Mouse (Mus musculus) left cerebral cortex, adult 2 months (tissue): ENCODE data around the gene Syn3. TPM values are rescaled to one million over a fixed set of nuclear protein-coding genes. Genes with fewer than 3 reads are reported as not detected.

Source experiments
- DNase-seq, 2 experiments: peaks; one replicate each; pipeline ENCODE4 v3.0.0; 2021 to 2022; ENCODE audit warnings: low spot score in 2 of 2, mixed read lengths in 1 of 2; ENCODE audit errors: extremely low spot score in 1 of 2
- H3K27ac ChIP-seq: fragments of 200-600 bp; 2 replicates; pipeline ENCODE4 v1.8.1; 2022
- H3K4me3 ChIP-seq: fragments of 200-600 bp; 2 replicates; pipeline ENCODE4 v1.8.1; 2022
- CTCF ChIP-seq: fragments of 200-600 bp; IDR thresholded peaks from 2 replicates; pipeline ENCODE4 v1.8.1; 2022; ENCODE audit warnings: antibody characterized with exemption, mild to moderate bottlenecking, moderate library complexity
- intact Hi-C: fragments of 180-260 bp; cut with DNase I; formaldehyde crosslinking; loops from one replicate; pipeline ENCODE4 v1.15.1; 2025
- total RNA-seq, 2 experiments: library from RNA; stranded (reverse); gene quantifications; 2 replicates each; pipeline ENCODE4 v1.2.3; 2021

Syn3 gene
- total RNA-seq, 2 experiments from 2014 or later = 29.9 to 30.8 TPM

DNA sequence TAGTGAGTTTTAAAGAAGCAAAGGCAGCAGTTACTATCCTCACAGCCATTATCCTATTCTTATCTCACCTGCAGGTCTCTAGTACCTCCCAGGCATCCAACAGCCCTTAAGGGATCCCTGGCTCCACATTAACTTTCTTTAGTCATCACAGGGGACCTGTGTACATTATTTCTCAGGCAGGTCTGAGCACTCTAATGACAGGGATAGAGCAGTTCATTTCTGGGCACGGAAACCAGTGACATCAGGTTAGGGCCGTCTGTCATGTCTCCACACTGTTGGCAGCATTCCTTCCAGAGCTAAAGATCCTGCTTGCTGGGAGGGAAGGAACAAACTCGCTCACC, 477.3 kb downstream of the Syn3 start:
- TF ChIP-seq CTCF = no peak
- Histone ChIP-seq H3K4me3 (peak overlapping the region; percentile 93; the same call in 1 of the 2 replicates), H3K27ac (peak overlapping the region; percentile 33; the same call in 1 of the 2 replicates)
- DNase-seq = no peak
- intact Hi-C loops = loop anchor here (2.0 to 5.0 kb wide), 2 partner anchors 59 to 441 kb away; no protein-coding TSS in a partner anchor

DNA sequence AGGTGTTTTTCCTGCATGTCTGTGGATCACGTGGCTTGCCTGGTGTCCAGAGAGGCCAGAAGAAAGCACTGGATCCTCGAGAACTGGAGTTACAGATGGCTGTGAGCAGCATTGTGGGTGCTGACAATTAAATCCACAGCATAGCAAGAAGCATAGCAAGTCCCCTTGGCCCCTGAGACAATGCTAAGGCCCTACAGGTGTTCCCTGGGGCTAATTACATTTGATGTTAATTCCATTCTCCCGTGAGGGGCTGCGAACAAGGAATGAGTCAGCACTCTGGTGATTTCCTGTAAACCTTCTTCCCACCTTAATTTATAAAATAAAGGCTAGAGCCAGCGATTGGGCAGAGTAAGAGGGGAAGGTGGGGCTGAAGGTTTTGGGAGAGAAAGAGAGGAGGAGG, 479.9 kb downstream of the Syn3 start:
- no peak for DNase-seq
- intact Hi-C loops = no loop called here
- Histone ChIP-seq H3K4me3 (no peak overlapping the region), H3K27ac (no peak overlapping the region)
- TF ChIP-seq CTCF = no peak

GRCm38 (mm10) chr10:86017781-86018180, 480.9 kb downstream of the Syn3 start:
- Histone ChIP-seq H3K4me3 (no peak overlapping the region), H3K27ac (no peak overlapping the region)
- no peak for TF ChIP-seq CTCF
- intact Hi-C loops = no loop called here
- no peak for DNase-seq

GRCm38 (mm10) chr10:86011781-86012180, 486.9 kb downstream of the Syn3 start, which contains the start of gene Bpifc:
Gene Bpifc, minus strand, starts transcription at chr10:86011895.
- TF ChIP-seq CTCF = no peak
- no peak within 1 kb of the TSS for H3K27ac ChIP-seq
- no peak for DNase-seq
- intact Hi-C loops = loop anchor here (5.0 kb wide), 1 partner anchor 39 kb away; no protein-coding TSS in a partner anchor
- no peak within 1 kb of the TSS for H3K4me3 ChIP-seq

- Histone ChIP-seq H3K4me3 (no peak overlapping the region), H3K27ac (no peak overlapping the region)
- no peak for DNase-seq
- intact Hi-C loops = loop anchor here (5.0 kb wide), 1 partner anchor 39 kb away; no protein-coding TSS in a partner anchor
- no peak for TF ChIP-seq CTCF
Measured at GRCm38 (mm10) chr10:86011172-86011571, 487.5 kb downstream of the Syn3 start.

DNA sequence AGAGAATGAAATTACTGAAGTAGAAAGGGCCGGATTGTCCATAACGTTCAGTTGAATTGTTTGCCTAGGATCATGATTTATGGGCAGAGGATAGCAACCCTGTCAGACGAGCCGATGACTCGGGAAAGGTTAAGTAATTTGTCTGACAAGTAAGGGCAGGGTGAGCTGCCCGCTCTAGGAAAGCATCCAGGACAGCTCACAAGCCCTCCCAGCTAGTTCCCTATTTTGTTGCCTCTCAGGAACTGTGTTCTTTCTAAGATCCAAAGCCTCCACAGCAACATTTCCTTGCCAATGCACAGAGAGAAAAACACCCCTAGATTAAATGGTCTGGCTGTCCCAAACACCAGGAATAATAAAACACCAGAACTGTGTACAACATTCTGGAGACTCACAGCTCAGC, 488.1 kb downstream of the Syn3 start:
- Histone ChIP-seq H3K4me3 (no peak overlapping the region), H3K27ac (no peak overlapping the region)
- DNase-seq = no peak
- TF ChIP-seq CTCF = no peak
- intact Hi-C loops = loop anchor here (5.0 kb wide), 1 partner anchor 38 kb away; no protein-coding TSS in a partner anchor

DNA sequence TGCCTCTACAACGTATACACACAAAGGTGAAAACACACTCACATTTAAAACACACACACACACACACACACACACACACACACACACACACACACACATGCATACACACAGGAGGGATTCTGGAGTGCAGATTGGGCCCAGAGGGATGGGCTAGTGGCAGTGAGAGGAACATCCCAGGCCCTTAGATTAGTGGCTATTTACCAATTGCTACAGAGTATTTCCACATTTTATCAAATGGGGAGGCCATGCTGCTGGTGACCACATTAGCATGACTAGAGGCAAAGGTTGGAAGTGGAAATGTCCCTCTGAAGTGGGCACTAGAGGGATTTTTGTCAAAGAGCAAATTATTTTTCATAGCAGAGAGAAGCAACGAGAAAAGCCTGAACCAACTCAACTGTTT, 489.0 kb downstream of the Syn3 start:
- Histone ChIP-seq H3K4me3 (no peak overlapping the region), H3K27ac (no peak overlapping the region)
- DNase-seq = no peak
- no peak for TF ChIP-seq CTCF
- intact Hi-C loops = loop anchor here (5.0 kb wide), 1 partner anchor 37 kb away; no protein-coding TSS in a partner anchor

GRCm38 (mm10) chr10:86006455-86006854, 492.2 kb downstream of the Syn3 start:
- intact Hi-C loops = no loop called here
- no peak for DNase-seq
- Histone ChIP-seq H3K27ac (no peak overlapping the region), H3K4me3 (no peak overlapping the region)
- TF ChIP-seq CTCF = no peak

Other genes starting within 250 kb of the Syn3 start
- 10 to 100 TPM; 63.7 to 64.9 TPM for gene Timp3, start 198.5 kb downstream of the Syn3 start, total RNA-seq
- gene Hsp90b1, start 206.6 kb upstream of the Syn3 start, total RNA-seq = 100 to 1,000 TPM; 328 to 352 TPM
- 1 to 10 TPM; 1.4 to 1.5 TPM for gene Ttc41, start 206.9 kb upstream of the Syn3 start, total RNA-seq